12 mouse cellular contexts compared by ENCODE assay signal in genomic region chr7:55911371-55911770, GRCm38 (mm10). TPM values are rescaled to one million over a fixed set of nuclear protein-coding genes. Genes with fewer than 3 reads are reported as not detected.
DNase-seq lines count a peak whose midpoint lies in the region; ATAC-seq and TF ChIP-seq lines count a peak whose summit lies in the region.
"Had no signal": no experiment of that assay in that cellular context is flagged by ENCODE, and none has a peak within 500 bp of the region (broad histone marks: within the 10 kb centered on the region; RNA-seq: fewer than 3 reads in every experiment).

No protein-coding gene starts in this region.

- no peak for ATAC-seq in hindbrain, postnatal 0 days
- no peak for ATAC-seq in hindbrain, embryonic 16.5 days
- peak; percentile 92 for ATAC-seq in intestine, postnatal 0 days
- no peak for ATAC-seq in midbrain, embryonic 15.5 days (replicated peaks)
- ATAC-seq: lung, postnatal 0 days; Patski had no signal

- no peaks in the 10 kb centered on the region for H3K4me1 ChIP-seq in hindbrain, postnatal 0 days (ENCODE audit: insufficient read depth, low read length)
- H3K4me1 ChIP-seq in hindbrain, embryonic 16.5 days (ENCODE audit: control insufficient read depth, insufficient read depth, low read depth, low read length) = no peaks in the 10 kb centered on the region
- no peaks in the 10 kb centered on the region for H3K4me1 ChIP-seq in intestine, postnatal 0 days (replicated peaks; ENCODE audit: control insufficient read depth, insufficient read depth, low read length)
- no peaks in the 10 kb centered on the region for H3K4me1 ChIP-seq in midbrain, embryonic 15.5 days
- H3K4me1 ChIP-seq: neural tube, embryonic 13.5 days had no signal

- H3K9me3 ChIP-seq in hindbrain, postnatal 0 days (ENCODE audit: low read length) = no peaks in the 10 kb centered on the region
- no peaks in the 10 kb centered on the region for H3K9me3 ChIP-seq in hindbrain, embryonic 16.5 days (ENCODE audit: control insufficient read depth, low read length)
- no peaks in the 10 kb centered on the region for H3K9me3 ChIP-seq in intestine, postnatal 0 days (ENCODE audit: control insufficient read depth)
- H3K9me3 ChIP-seq in midbrain, embryonic 15.5 days = no peaks in the 10 kb centered on the region
- H3K9me3 ChIP-seq: neural tube, embryonic 13.5 days had no signal

- no peak for TF ChIP-seq CTCF in hindbrain, postnatal 0 days (IDR thresholded peaks at IDR 0.05; ENCODE audit: low read depth)
- no peak for TF ChIP-seq CTCF in intestine, postnatal 0 days (IDR thresholded peaks at IDR 0.05; ENCODE audit: low read depth)

- peak; percentile 5 for DNase-seq in hindbrain, postnatal 0 days (ENCODE audit: low spot score)
- DNase-seq in spleen, postnatal 36 days (ENCODE audit: low spot score in 2 of 2) = peak; percentile 2 to 29
- DNase-seq in spleen, postnatal 10 days (ENCODE audit: low spot score in 2 of 2) = no peak
- no peak for DNase-seq in testis, postnatal 10 days (ENCODE audit: low spot score)
- DNase-seq: cerebellum, adult 9-11 months had no signal

- H3K4me3 ChIP-seq in hindbrain, postnatal 0 days (ENCODE audit: low read length) = no peak overlapping the region
- no peak overlapping the region for H3K4me3 ChIP-seq in hindbrain, embryonic 16.5 days (ENCODE audit: low read length)
- no peak overlapping the region for H3K4me3 ChIP-seq in intestine, postnatal 0 days (ENCODE audit: low read depth, low read length)
- no peak overlapping the region for H3K4me3 ChIP-seq in midbrain, embryonic 15.5 days
- H3K4me3 ChIP-seq: neural tube, embryonic 13.5 days had no signal

- WGBS in hindbrain, postnatal 0 days = 88% methylated on average over 8 of the region's 8 CpGs
- WGBS in hindbrain, embryonic 16.5 days = 79% methylated on average over 8 of the region's 8 CpGs
- WGBS in intestine, postnatal 0 days = 53% methylated on average over 8 of the region's 8 CpGs
- WGBS in midbrain, embryonic 15.5 days = 83% methylated on average over 8 of the region's 8 CpGs

- H3K27me3 ChIP-seq in hindbrain, postnatal 0 days (ENCODE audit: insufficient read depth, low read length) = no peaks in the 10 kb centered on the region
- no peaks in the 10 kb centered on the region for H3K27me3 ChIP-seq in hindbrain, embryonic 16.5 days (replicated peaks; ENCODE audit: control insufficient read depth, insufficient read depth, low read length)
- H3K27me3 ChIP-seq in intestine, postnatal 0 days (replicated peaks; ENCODE audit: control insufficient read depth, insufficient read depth, low read length) = no peaks in the 10 kb centered on the region
- H3K27me3 ChIP-seq in midbrain, embryonic 15.5 days (replicated peaks) = no peaks in the 10 kb centered on the region
- H3K27me3 ChIP-seq: neural tube, embryonic 13.5 days; Patski had no signal

- H3K4me2 ChIP-seq in hindbrain, postnatal 0 days (ENCODE audit: low read depth, low read length) = no peak overlapping the region
- H3K4me2 ChIP-seq in hindbrain, embryonic 16.5 days (ENCODE audit: low read length) = no peak overlapping the region
- no peak overlapping the region for H3K4me2 ChIP-seq in intestine, postnatal 0 days (replicated peaks; ENCODE audit: low read depth)
- H3K4me2 ChIP-seq in midbrain, embryonic 15.5 days = no peak overlapping the region
- H3K4me2 ChIP-seq: hindbrain, embryonic 14.5 days; neural tube, embryonic 13.5 days had no signal

- no peak overlapping the region for H3K9ac ChIP-seq in hindbrain, postnatal 0 days (replicated peaks; ENCODE audit: low read length)
- no peak overlapping the region for H3K9ac ChIP-seq in hindbrain, embryonic 16.5 days (ENCODE audit: low read depth, low read length)
- no peak overlapping the region for H3K9ac ChIP-seq in intestine, postnatal 0 days (ENCODE audit: low read depth, low read length)
- H3K9ac ChIP-seq in midbrain, embryonic 15.5 days = no peak overlapping the region
- H3K9ac ChIP-seq: hindbrain, embryonic 14.5 days; neural tube, embryonic 13.5 days had no signal

- H3K27ac ChIP-seq in hindbrain, postnatal 0 days = no peak overlapping the region
- no peak overlapping the region for H3K27ac ChIP-seq in hindbrain, embryonic 16.5 days (ENCODE audit: low read depth, low read length)
- peak overlapping the region; percentile 91 for H3K27ac ChIP-seq in intestine, postnatal 0 days (ENCODE audit: low read depth, low read length)
- H3K27ac ChIP-seq in midbrain, embryonic 15.5 days = no peak overlapping the region
- H3K27ac ChIP-seq: hindbrain, embryonic 14.5 days; neural tube, embryonic 13.5 days had no signal

- H3K36me3 ChIP-seq in hindbrain, postnatal 0 days (ENCODE audit: insufficient read depth, low read length) = peaks cover 68% of the 10 kb centered on the region
- peaks cover 39% of the 10 kb centered on the region for H3K36me3 ChIP-seq in hindbrain, embryonic 16.5 days (ENCODE audit: control insufficient read depth, insufficient read depth, low read length)
- H3K36me3 ChIP-seq in intestine, postnatal 0 days (ENCODE audit: control insufficient read depth, insufficient read depth) = peaks cover 65% of the 10 kb centered on the region
- peaks cover 38% of the 10 kb centered on the region for H3K36me3 ChIP-seq in midbrain, embryonic 15.5 days (replicated peaks)

RNA-seq across cellular contexts. Expression of gene Nipa2, which starts 50.9 kb away (rescaled TPM):
- total RNA-seq in hindbrain, postnatal 0 days (2014; rRNA removed) = 26.1 and 29.4 TPM in 2 replicates
- 37.3 and 38.9 TPM in 2 replicates for polyA plus RNA-seq in hindbrain, postnatal 0 days (2015; fragmentation: Nextera tagmentation; extraction: Ambion mirVana)
- polyA plus RNA-seq in hindbrain, embryonic 16.5 days (2015; fragmentation: Nextera tagmentation; extraction: Ambion mirVana) = 31.4 and 33.9 TPM in 2 replicates
- 124 and 142 TPM in 2 replicates for polyA plus RNA-seq in intestine, postnatal 0 days (2015; fragmentation: Nextera tagmentation; extraction: Ambion mirVana)
- 31.1 and 31.4 TPM in 2 replicates for polyA plus RNA-seq in midbrain, embryonic 15.5 days (2015; fragmentation: Nextera tagmentation; extraction: Ambion mirVana)

Comparison
In these comparisons a context has a peak if more than half of its experiments do, and no peak if none do; other contexts are left out.
1. DNase-seq: peak in hindbrain, postnatal 0 days (single experiment) and spleen, postnatal 36 days (2 of 2); none in spleen, postnatal 10 days (0 of 2) and testis, postnatal 10 days (single experiment).